Mouse (Mus musculus): Measurements from ENCODE around the gene 2010111I01Rik. TPM values are rescaled to one million over a fixed set of nuclear protein-coding genes. Genes with fewer than 3 reads are reported as not detected.

Gene 2010111I01Rik
- polyA plus RNA-seq, 1 experiment: 84.5 TPM

DNA sequence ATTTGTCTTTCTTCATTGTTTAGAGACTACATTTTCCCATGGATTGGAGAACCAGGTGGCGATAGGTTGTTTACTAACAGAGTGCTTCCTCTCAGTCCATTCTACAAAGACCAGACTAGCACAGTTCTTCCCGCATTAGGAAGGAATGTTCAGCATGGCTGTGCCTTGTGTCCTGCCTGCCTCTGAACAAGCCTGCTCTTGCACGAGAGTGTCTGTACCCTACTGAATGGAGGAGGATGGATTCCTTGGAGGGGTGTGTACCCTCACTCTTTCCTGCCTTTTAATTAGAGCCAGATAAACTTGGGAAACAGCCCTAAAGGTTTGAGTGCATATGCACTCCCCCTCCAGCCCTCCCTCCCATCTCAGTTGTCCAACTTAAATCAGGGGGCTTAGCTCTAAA is 315.7 kb downstream of the 2010111I01Rik start:
- H3K27ac ChIP-seq (ENCODE audit: insufficient read depth, low read depth, low read length): peak overlapping the region; percentile 39; the same call in 1 of the 2 replicates
- 27% methylated on average over 3 of the region's 3 CpGs for WGBS
- peaks cover 47% of the 10 kb centered on the region for H3K4me1 ChIP-seq (ENCODE audit: control insufficient read depth, insufficient read depth, low read length)
- H3K27me3 ChIP-seq (replicated peaks; ENCODE audit: control insufficient read depth, insufficient read depth, low read length): no peaks in the 10 kb centered on the region
- H3K4me3 ChIP-seq (ENCODE audit: insufficient read depth, low read depth, low read length): no peak overlapping the region
- no peak for TF ChIP-seq POLR2A (IDR thresholded peaks at IDR 0.05; ENCODE audit: low read depth, low read length)
- TF ChIP-seq CTCF (conservative IDR thresholded peaks at IDR 0.05; ENCODE audit: insufficient read depth, insufficient read length, low read depth, low read length): no peak
- H3K36me3 ChIP-seq (ENCODE audit: control insufficient read depth, insufficient read depth, low read length): peaks cover 6% of the 10 kb centered on the region; the same call in 1 of the 2 replicates
- DNase-seq: no peak

DNA sequence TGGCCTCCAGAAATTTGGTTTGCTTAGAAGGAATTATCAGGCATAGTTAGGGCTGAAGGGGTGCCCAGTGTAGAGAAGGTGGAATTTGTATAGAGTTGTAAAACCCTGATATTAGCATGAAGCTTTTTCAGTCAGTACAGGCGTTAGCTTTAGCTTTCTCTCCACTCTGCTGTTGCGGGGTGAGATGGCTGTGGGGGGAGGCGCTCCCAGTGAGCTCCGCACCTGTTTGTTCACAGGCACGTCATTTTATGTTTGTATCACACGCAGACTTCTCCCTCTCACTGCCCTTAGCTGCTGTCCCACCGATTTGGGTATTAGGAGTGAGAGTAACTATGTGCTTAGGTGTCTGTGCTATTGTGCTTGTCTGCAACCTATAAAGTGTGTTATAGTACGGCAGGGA is 316.5 kb downstream of the 2010111I01Rik start:
- H3K4me1 ChIP-seq (ENCODE audit: control insufficient read depth, insufficient read depth, low read length): peaks cover 48% of the 10 kb centered on the region

GRCm38 (mm10) chr13:63283236-63283635 is 318.5 kb downstream of the 2010111I01Rik start:
- no peak for TF ChIP-seq CTCF (conservative IDR thresholded peaks at IDR 0.05; ENCODE audit: insufficient read depth, insufficient read length, low read depth, low read length)
- TF ChIP-seq POLR2A (IDR thresholded peaks at IDR 0.05; ENCODE audit: low read depth, low read length): no peak
- Histone ChIP-seq H3K27ac (ENCODE audit: insufficient read depth, low read depth, low read length) (peak overlapping the region; percentile 19; the same call in 1 of the 2 replicates), H3K36me3 (ENCODE audit: control insufficient read depth, insufficient read depth, low read length) (peaks cover 9% of the 10 kb centered on the region; the same call in 1 of the 2 replicates), H3K4me3 (ENCODE audit: insufficient read depth, low read depth, low read length) (no peak overlapping the region), H3K27me3 (replicated peaks; ENCODE audit: control insufficient read depth, insufficient read depth, low read length) (no peaks in the 10 kb centered on the region), H3K4me1 (ENCODE audit: control insufficient read depth, insufficient read depth, low read length) (peaks cover 40% of the 10 kb centered on the region)
- no peak for DNase-seq

More for the DNA sequence above, 316.5 kb downstream of the 2010111I01Rik start:
- Histone ChIP-seq H3K27ac (ENCODE audit: insufficient read depth, low read depth, low read length) (peak overlapping the region; percentile 18; the same call in 1 of the 2 replicates), H3K27me3 (replicated peaks; ENCODE audit: control insufficient read depth, insufficient read depth, low read length) (no peaks in the 10 kb centered on the region), H3K4me3 (ENCODE audit: insufficient read depth, low read depth, low read length) (0 out of 2 replicates have a peak overlapping the region, but pooled peaks have one; percentile 5), H3K36me3 (ENCODE audit: control insufficient read depth, insufficient read depth, low read length) (peaks cover 6% of the 10 kb centered on the region; the same call in 1 of the 2 replicates)
- 53% methylated on average over 8 of the region's 8 CpGs for WGBS
- DNase-seq: no peak
- no peak for TF ChIP-seq CTCF (conservative IDR thresholded peaks at IDR 0.05; ENCODE audit: insufficient read depth, insufficient read length, low read depth, low read length)

DNA sequence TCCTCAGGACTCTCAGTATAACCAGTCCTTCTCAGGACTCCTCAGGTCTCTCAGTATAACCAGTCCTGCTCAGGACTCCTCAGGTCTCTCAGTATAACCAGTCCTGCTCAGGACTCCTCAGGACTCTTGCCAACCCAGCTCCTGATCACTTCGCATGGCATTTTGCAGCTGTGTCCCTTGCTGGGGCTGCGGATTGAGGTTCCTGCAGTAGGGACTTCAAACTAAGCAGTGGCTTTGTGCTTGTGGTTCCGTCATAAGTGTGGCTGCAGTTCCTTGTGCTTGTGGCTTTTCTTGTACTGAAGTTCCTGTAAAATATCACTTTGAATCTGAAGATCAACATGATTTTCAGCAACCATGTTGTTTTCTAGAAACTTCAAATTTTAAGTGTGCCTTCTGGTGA is 320.1 kb downstream of the 2010111I01Rik start:
- H3K27ac ChIP-seq (ENCODE audit: insufficient read depth, low read depth, low read length): no peak overlapping the region
- H3K36me3 ChIP-seq (ENCODE audit: control insufficient read depth, insufficient read depth, low read length): peaks cover 9% of the 10 kb centered on the region; the same call in 1 of the 2 replicates
- H3K4me3 ChIP-seq (ENCODE audit: insufficient read depth, low read depth, low read length): no peak overlapping the region
- no peaks in the 10 kb centered on the region for H3K27me3 ChIP-seq (replicated peaks; ENCODE audit: control insufficient read depth, insufficient read depth, low read length)
- TF ChIP-seq POLR2A (IDR thresholded peaks at IDR 0.05; ENCODE audit: low read depth, low read length): no peak
- no peak for TF ChIP-seq CTCF (conservative IDR thresholded peaks at IDR 0.05; ENCODE audit: insufficient read depth, insufficient read length, low read depth, low read length)
- 82% methylated on average over 3 of the region's 3 CpGs for WGBS
- DNase-seq: no peak
- peaks cover 34% of the 10 kb centered on the region for H3K4me1 ChIP-seq (ENCODE audit: control insufficient read depth, insufficient read depth, low read length)

DNA sequence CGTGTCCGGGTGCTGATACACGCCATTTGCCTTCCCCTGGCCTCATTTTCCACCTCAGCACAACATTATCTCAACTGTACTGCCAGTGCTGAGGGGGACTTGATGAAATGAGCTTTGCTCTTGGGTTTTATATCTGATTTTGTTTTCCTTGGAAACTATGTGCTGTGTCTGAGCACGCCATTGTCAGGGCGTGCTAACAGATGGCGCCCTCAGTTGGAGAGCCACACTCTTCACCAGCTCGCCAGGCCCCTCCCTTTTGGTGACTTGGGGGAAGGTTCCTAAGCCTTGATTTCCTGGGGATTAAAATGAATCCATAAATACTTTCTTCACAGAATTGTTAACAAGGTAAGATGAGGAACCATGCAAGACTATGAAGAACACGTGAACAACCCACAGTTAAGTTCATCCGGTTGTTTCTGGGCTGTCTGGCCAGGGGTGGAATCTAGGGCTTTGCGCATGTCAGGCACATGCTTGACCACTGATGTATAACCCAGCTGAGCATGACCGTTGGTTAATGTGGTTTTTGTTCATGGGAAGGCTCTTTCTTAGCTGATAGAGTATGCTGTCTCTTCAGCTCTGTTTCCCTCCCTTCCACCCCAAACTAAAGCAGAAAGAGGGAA is 321.9 kb downstream of the 2010111I01Rik start:
- H3K4me1 ChIP-seq (ENCODE audit: control insufficient read depth, insufficient read depth, low read length): peaks cover 22% of the 10 kb centered on the region
- H3K27ac ChIP-seq (ENCODE audit: insufficient read depth, low read depth, low read length): 0 out of 2 replicates have a peak overlapping the region, but pooled peaks have one; percentile 6
- H3K4me3 ChIP-seq (ENCODE audit: insufficient read depth, low read depth, low read length): no peak overlapping the region
- H3K27me3 ChIP-seq (replicated peaks; ENCODE audit: control insufficient read depth, insufficient read depth, low read length): no peaks in the 10 kb centered on the region
- WGBS: 59% methylated on average over 11 of the region's 11 CpGs
- DNase-seq: no peak
- no peak for TF ChIP-seq POLR2A (IDR thresholded peaks at IDR 0.05; ENCODE audit: low read depth, low read length)
- TF ChIP-seq CTCF (conservative IDR thresholded peaks at IDR 0.05; ENCODE audit: insufficient read depth, insufficient read length, low read depth, low read length): no peak
- peaks cover 9% of the 10 kb centered on the region; the same call in 1 of the 2 replicates for H3K36me3 ChIP-seq (ENCODE audit: control insufficient read depth, insufficient read depth, low read length)

- Histone ChIP-seq H3K4me1 (ENCODE audit: control insufficient read depth, insufficient read depth, low read length) (peaks cover 12% of the 10 kb centered on the region), H3K27me3 (replicated peaks; ENCODE audit: control insufficient read depth, insufficient read depth, low read length) (no peaks in the 10 kb centered on the region), H3K36me3 (ENCODE audit: control insufficient read depth, insufficient read depth, low read length) (peaks cover 3% of the 10 kb centered on the region; the same call in 1 of the 2 replicates), H3K27ac (ENCODE audit: insufficient read depth, low read depth, low read length) (peak overlapping the region; percentile 7; the same call in 1 of the 2 replicates), H3K4me3 (ENCODE audit: insufficient read depth, low read depth, low read length) (no peak overlapping the region)
- WGBS: 37% methylated on average over 4 of the region's 4 CpGs
- no peak for TF ChIP-seq CTCF (conservative IDR thresholded peaks at IDR 0.05; ENCODE audit: insufficient read depth, insufficient read length, low read depth, low read length)
- TF ChIP-seq POLR2A (IDR thresholded peaks at IDR 0.05; ENCODE audit: low read depth, low read length): no peak
- no peak for DNase-seq
Measured at GRCm38 (mm10) chr13:63289152-63289551, 324.5 kb downstream of the 2010111I01Rik start.

GRCm38 (mm10) chr13:63289687-63290086 is 325.0 kb downstream of the 2010111I01Rik start:
- 45% methylated on average over 5 of the region's 5 CpGs for WGBS
- no peak overlapping the region for H3K4me3 ChIP-seq (ENCODE audit: insufficient read depth, low read depth, low read length)
- H3K27me3 ChIP-seq (replicated peaks; ENCODE audit: control insufficient read depth, insufficient read depth, low read length): no peaks in the 10 kb centered on the region
- DNase-seq: no peak
- peaks cover 15% of the 10 kb centered on the region for H3K4me1 ChIP-seq (ENCODE audit: control insufficient read depth, insufficient read depth, low read length)
- H3K36me3 ChIP-seq (ENCODE audit: control insufficient read depth, insufficient read depth, low read length): peaks cover 3% of the 10 kb centered on the region; the same call in 1 of the 2 replicates
- TF ChIP-seq POLR2A (IDR thresholded peaks at IDR 0.05; ENCODE audit: low read depth, low read length): no peak
- TF ChIP-seq CTCF (conservative IDR thresholded peaks at IDR 0.05; ENCODE audit: insufficient read depth, insufficient read length, low read depth, low read length): no peak
- no peak overlapping the region for H3K27ac ChIP-seq (ENCODE audit: insufficient read depth, low read depth, low read length)

Data from kidney, adult 2 months (tissue).